Mouse (Mus musculus) small intestine, adult 2 months (tissue): ENCODE results near the gene Apeh. TPM values are rescaled to one million over a fixed set of nuclear protein-coding genes. Genes with fewer than 3 reads are reported as not detected.
A peak's percentile ranks its signal among the peaks of the same experiment; 100 is the strongest.

Experiments used
- H3K27ac ChIP-seq: fragments of 200-500 bp; 2 replicates; pipeline ENCODE4 v1.5.1; 2012; ENCODE audit warnings: low read depth, low read length, control low read depth, inconsistent platforms; ENCODE audit not compliant: insufficient read depth
- H3K27me3 ChIP-seq: fragments of 200-500 bp; 2 replicates; pipeline ENCODE4 v1.6.1; 2012; ENCODE audit warnings: mild to moderate bottlenecking, moderate library complexity, low read length, inconsistent platforms; ENCODE audit not compliant: control insufficient read depth, insufficient read depth
- H3K36me3 ChIP-seq: fragments of 200-500 bp; 2 replicates; pipeline ENCODE4 v1.6.1; 2012; ENCODE audit warnings: mild to moderate bottlenecking, low read length, control low read depth, inconsistent platforms; ENCODE audit not compliant: control insufficient read depth, insufficient read depth
- H3K4me1 ChIP-seq: fragments of 200-500 bp; 2 replicates; pipeline ENCODE4 v1.6.1; 2012; ENCODE audit warnings: low read length, inconsistent platforms, mixed read lengths; ENCODE audit not compliant: control insufficient read depth, insufficient read depth, insufficient read length
- H3K4me3 ChIP-seq: fragments of 200-500 bp; 2 replicates; pipeline ENCODE4 v1.5.1; 2012; ENCODE audit warnings: low read depth, mild to moderate bottlenecking, control low read depth, inconsistent platforms, low read length, moderate library complexity
- CTCF ChIP-seq: fragments of 200-500 bp; IDR thresholded peaks from 2 replicates; pipeline ENCODE4 v1.5.1; 2012; ENCODE audit warnings: low read depth, mild to moderate bottlenecking, control low read depth, inconsistent platforms, low read length, moderate library complexity, mixed read lengths; ENCODE audit not compliant: insufficient replicate concordance, insufficient read length; ENCODE audit errors: extremely low read depth
- POLR2A ChIP-seq: fragments of 200-500 bp; IDR thresholded peaks from 2 replicates; pipeline ENCODE4 v1.6.1; 2012; ENCODE audit warnings: low read depth, mild to moderate bottlenecking, control low read depth, inconsistent platforms, low read length, moderate library complexity
- WGBS: fragments of 180-500 bp; shearing (Covaris S2); methylation state at CpG from one replicate; pipeline ENCODE4 v1.1.7; 2018; 5-methylcytosine and 5-hydroxymethylcytosine counted together
- polyA plus RNA-seq: library from polyadenylated mRNA; depleted of rRNA; stranded (reverse); fragments of >200 nt; gene quantifications from 2 replicates; pipeline ENCODE4 v1.2.3, GENCODE M21; 2012

The Apeh gene
- polyA plus RNA-seq, 1 experiment, result 189 TPM

- no peak overlapping the region for H3K27ac ChIP-seq
- WGBS, result 89% methylated on average over 5 of the region's 5 CpGs
- no peak overlapping the region for H3K4me3 ChIP-seq
- peaks cover 16% of the 10 kb centered on the region for H3K4me1 ChIP-seq
- no peaks in the 10 kb centered on the region for H3K27me3 ChIP-seq
- no peak for TF ChIP-seq POLR2A
- no peak for TF ChIP-seq CTCF
- H3K36me3 ChIP-seq, result peaks cover 56% of the 10 kb centered on the region
These were observed 37.2 kb downstream of the Apeh start for GRCm38 (mm10) chr9:108057262-108057562.

GRCm38 (mm10) chr9:108056361-108057261, 37.8 kb downstream of the Apeh start:
- WGBS, result 87% methylated on average over 28 of the region's 28 CpGs
- H3K4me1 ChIP-seq, result peaks cover 16% of the 10 kb centered on the region
- H3K36me3 ChIP-seq, result peaks cover 57% of the 10 kb centered on the region
- no peak overlapping the region for H3K4me3 ChIP-seq
- H3K27ac ChIP-seq, result no peak overlapping the region
- H3K27me3 ChIP-seq, result no peaks in the 10 kb centered on the region
- no peak for TF ChIP-seq CTCF
- no peak for TF ChIP-seq POLR2A

- no peak overlapping the region for H3K4me3 ChIP-seq
- no peak overlapping the region for H3K27ac ChIP-seq
- WGBS, result 90% methylated on average over 6 of the region's 6 CpGs
- H3K4me1 ChIP-seq, result peaks cover 16% of the 10 kb centered on the region
- no peaks in the 10 kb centered on the region for H3K27me3 ChIP-seq
- TF ChIP-seq POLR2A (no peak), CTCF (no peak)
- H3K36me3 ChIP-seq, result peaks cover 65% of the 10 kb centered on the region
These were observed 38.7 kb downstream of the Apeh start for GRCm38 (mm10) chr9:108055661-108056237.

- Histone ChIP-seq H3K27ac (no peak overlapping the region), H3K36me3 (peaks cover 68% of the 10 kb centered on the region), H3K27me3 (no peaks in the 10 kb centered on the region), H3K4me3 (no peak overlapping the region), H3K4me1 (peaks cover 20% of the 10 kb centered on the region)
- 39% methylated on average over 1 of the region's 1 CpGs for WGBS
- TF ChIP-seq POLR2A (no peak), CTCF (no peak)
These were observed 39.3 kb downstream of the Apeh start for GRCm38 (mm10) chr9:108055061-108055460.

GRCm38 (mm10) chr9:108054331-108055040, 39.9 kb downstream of the Apeh start:
- WGBS, result 72% methylated on average over 22 of the region's 22 CpGs
- TF ChIP-seq POLR2A (no peak), CTCF (no peak)
- H3K36me3 ChIP-seq, result peaks cover 66% of the 10 kb centered on the region

GRCm38 (mm10) chr9:108053665-108054225, 40.7 kb downstream of the Apeh start:
- Histone ChIP-seq H3K36me3 (peaks cover 62% of the 10 kb centered on the region), H3K4me3 (no peak overlapping the region), H3K4me1 (peaks cover 20% of the 10 kb centered on the region), H3K27ac (peak overlapping the region; percentile 44), H3K27me3 (no peaks in the 10 kb centered on the region)
- TF ChIP-seq POLR2A, result peak; percentile 9; the same call in 1 of the 2 replicates
- no peak for TF ChIP-seq CTCF
- WGBS, result 29% methylated on average over 15 of the region's 15 CpGs

More at GRCm38 (mm10) chr9:108054331-108055040, 39.9 kb downstream of the Apeh start:
- Histone ChIP-seq H3K4me1 (peaks cover 20% of the 10 kb centered on the region), H3K4me3 (no peak overlapping the region), H3K27ac (no peak overlapping the region), H3K27me3 (no peaks in the 10 kb centered on the region)
